Mouse (Mus musculus) heart, postnatal 14 days (tissue): ENCODE data around the gene Fjx1. TPM values are rescaled to one million over a fixed set of nuclear protein-coding genes. Genes with fewer than 3 reads are reported as not detected.

Experiments
- DNase-seq, 2 experiments: peaks; one replicate each; pipeline ENCODE4 v3.0.0; 2021 to 2022
- intact Hi-C: fragments of 180-260 bp; cut with DNase I; formaldehyde crosslinking; loops from one replicate; pipeline ENCODE4 v1.15.1; 2025
- long read RNA-seq, 2 experiments: library from polyadenylated mRNA; stranded (forward); transcript quantifications; one replicate each; pipeline ENCODE4 v2.0.0; 2021
- total RNA-seq, 2 experiments: library from RNA; stranded (reverse); gene quantifications; 2 replicates each; pipeline ENCODE4 v1.2.3; 2021

Gene Fjx1
- total RNA-seq = 1 to 10 TPM in 1 of 2 experiments, under 1 TPM in 1; 0.98 to 1.1 TPM
- long read RNA-seq, experiment 1, partial matches to known transcripts = 0 of 3 reads
- long read RNA-seq, experiment 1, other reads (novel, unspliced or antisense) = 0 of 3 reads
- long read RNA-seq, experiment 2, partial matches to known transcripts = 0 of 2 reads
- long read RNA-seq, experiment 2, other reads (novel, unspliced or antisense) = 0 of 2 reads

- intact Hi-C loops = loop anchor here (5.0 to 10.0 kb wide), 5 partner anchors 50 to 757 kb away; partner anchors contain the start of gene Ldlrad3
Measured at GRCm38 (mm10) chr2:102451671-102452549, at the start of gene Fjx1. TSS of gene Fjx1 (minus strand) at chr2:102452499.

GRCm38 (mm10) chr2:102500001-102500689 lies 47.8 kb upstream of the Fjx1 start:
- no peak for DNase-seq
- intact Hi-C loops = no loop called here

More at GRCm38 (mm10) chr2:102451671-102452549, at the start of gene Fjx1:
- peak; percentile 36 to 44 for DNase-seq

- intact Hi-C loops = no loop called here
- DNase-seq = no peak
Measured at GRCm38 (mm10) chr2:102480738-102481137, 28.4 kb upstream of the Fjx1 start.

GRCm38 (mm10) chr2:102476101-102476500 lies 23.8 kb upstream of the Fjx1 start:
- DNase-seq = no peak
- intact Hi-C loops = no loop called here

GRCm38 (mm10) chr2:102468645-102469044 lies 16.3 kb upstream of the Fjx1 start:
- DNase-seq = no peak
- intact Hi-C loops = no loop called here

GRCm38 (mm10) chr2:102464342-102464732 lies 12.0 kb upstream of the Fjx1 start:
- intact Hi-C loops = no loop called here
- no peak for DNase-seq

GRCm38 (mm10) chr2:102463587-102464341 lies 11.5 kb upstream of the Fjx1 start:
- intact Hi-C loops = no loop called here
- peak; percentile 58 to 67 for DNase-seq

- intact Hi-C loops = no loop called here
Measured at GRCm38 (mm10) chr2:102461491-102461890, 9.2 kb upstream of the Fjx1 start.

GRCm38 (mm10) chr2:102455126-102455525 lies 2.8 kb upstream of the Fjx1 start:
- intact Hi-C loops = loop anchor here (10.0 kb wide), 1 partner anchor 760 kb away; no protein-coding TSS in a partner anchor

More at GRCm38 (mm10) chr2:102461491-102461890, 9.2 kb upstream of the Fjx1 start:
- no peak for DNase-seq

GRCm38 (mm10) chr2:102453447-102453846 lies 1.1 kb upstream of the Fjx1 start:
- DNase-seq = no peak
- intact Hi-C loops = loop anchor here (1.0 to 10.0 kb wide), 8 partner anchors 51 to 759 kb away; partner anchors contain the start of gene Ldlrad3

More at GRCm38 (mm10) chr2:102455126-102455525, 2.8 kb upstream of the Fjx1 start:
- DNase-seq = no peak

GRCm38 (mm10) chr2:102450761-102451670 lies 1.3 kb downstream of the Fjx1 start:
- peak; percentile 36 to 43 for DNase-seq
- intact Hi-C loops = loop anchor here (5.0 to 10.0 kb wide), 5 partner anchors 49 to 756 kb away; partner anchors contain the start of gene Ldlrad3

- intact Hi-C loops = loop anchor here (5.0 to 10.0 kb wide), 5 partner anchors 48 to 756 kb away; partner anchors contain the start of gene Ldlrad3
- peak; percentile 61 to 64 for DNase-seq
Measured at GRCm38 (mm10) chr2:102450248-102450760, 2.0 kb downstream of the Fjx1 start.

- DNase-seq = peak; percentile 8 to 13
- intact Hi-C loops = loop anchor here (5.0 to 10.0 kb wide), 5 partner anchors 47 to 755 kb away; partner anchors contain the start of gene Ldlrad3
Measured at GRCm38 (mm10) chr2:102449630-102450247, 2.6 kb downstream of the Fjx1 start.

GRCm38 (mm10) chr2:102449056-102449455 lies 3.2 kb downstream of the Fjx1 start:
- DNase-seq = no peak
- intact Hi-C loops = no loop called here

GRCm38 (mm10) chr2:102447831-102448230 lies 4.5 kb downstream of the Fjx1 start:
- intact Hi-C loops = no loop called here
- DNase-seq = no peak

GRCm38 (mm10) chr2:102446851-102447250 lies 5.4 kb downstream of the Fjx1 start:
- DNase-seq = no peak
- intact Hi-C loops = no loop called here

GRCm38 (mm10) chr2:102437357-102438030 lies 14.8 kb downstream of the Fjx1 start:
- intact Hi-C loops = no loop called here
- no peak for DNase-seq
